9 mouse cellular contexts compared by ENCODE assay signal in genomic region chr17:24489265-24490030, GRCm38 (mm10). TPM values are rescaled to one million over a fixed set of nuclear protein-coding genes. Genes with fewer than 3 reads are reported as not detected.
DNase-seq lines count a peak whose midpoint lies in the region; ATAC-seq and TF ChIP-seq lines count a peak whose summit lies in the region.
"Had no signal": no experiment of that assay in that cellular context is flagged by ENCODE, and none has a peak within 500 bp of the region (broad histone marks: within the 10 kb centered on the region; RNA-seq: fewer than 3 reads in every experiment).

No protein-coding gene starts in this region.

- no peak for ATAC-seq in heart, postnatal 0 days (ENCODE audit: insufficient read depth, low read depth)
- ATAC-seq in forebrain, embryonic 14.5 days = peak; percentile 22
- no peak for ATAC-seq in liver, postnatal 0 days

- H3K36me3 ChIP-seq in heart, postnatal 0 days (replicated peaks; ENCODE audit: control insufficient read depth, insufficient read depth, low read length) = no peaks in the 10 kb centered on the region
- no peaks in the 10 kb centered on the region for H3K36me3 ChIP-seq in forebrain, embryonic 14.5 days (ENCODE audit: control insufficient read depth, insufficient read depth, low read length)
- no peaks in the 10 kb centered on the region for H3K36me3 ChIP-seq in liver, postnatal 0 days (replicated peaks; ENCODE audit: insufficient read depth, low read length)

- DNase-seq in heart, postnatal 0 days (ENCODE audit: low spot score) = no peak
- no peak for DNase-seq in heart, adult 9 months (ENCODE audit: low spot score in 2 of 2)
- no peak for DNase-seq in forebrain, embryonic 14.5 days (ENCODE audit: low spot score)
- no peak for DNase-seq in liver, postnatal 0 days
- DNase-seq in gastrocnemius, postnatal 25 days = no peak
- DNase-seq in urinary bladder, postnatal 25 days (ENCODE audit: low spot score) = no peak
- DNase-seq in yolk sac, embryonic 10.5 days (ENCODE audit: low spot score) = no peak

- H3K4me2 ChIP-seq in heart, postnatal 0 days (ENCODE audit: low read depth, low read length) = peak overlapping the region; percentile 97
- peak overlapping the region; percentile 82 for H3K4me2 ChIP-seq in forebrain, embryonic 14.5 days (ENCODE audit: low read length)
- H3K4me2 ChIP-seq in liver, postnatal 0 days (ENCODE audit: low read depth, low read length) = peak overlapping the region; percentile 81

- H3K27me3 ChIP-seq in heart, postnatal 0 days (ENCODE audit: control insufficient read depth, insufficient read depth, low read length) = peaks cover 34% of the 10 kb centered on the region
- H3K27me3 ChIP-seq in forebrain, embryonic 14.5 days (replicated peaks; ENCODE audit: control insufficient read depth, insufficient read depth, low read length) = no peaks in the 10 kb centered on the region
- H3K27me3 ChIP-seq in liver, postnatal 0 days (ENCODE audit: insufficient read depth, low read length) = peaks cover 38% of the 10 kb centered on the region

- H3K4me1 ChIP-seq in heart, postnatal 0 days (ENCODE audit: control insufficient read depth, insufficient read depth) = peaks cover 11% of the 10 kb centered on the region; the same call in 1 of the 2 replicates
- no peaks in the 10 kb centered on the region for H3K4me1 ChIP-seq in bone marrow macrophage, adult 2 months (ENCODE audit: control insufficient read depth, insufficient read depth, low read length)
- H3K4me1 ChIP-seq in forebrain, embryonic 14.5 days (ENCODE audit: control insufficient read depth, insufficient read depth, low read length) = peaks cover 26% of the 10 kb centered on the region
- peaks cover 10% of the 10 kb centered on the region for H3K4me1 ChIP-seq in liver, postnatal 0 days (ENCODE audit: insufficient read depth)

- no peak for TF ChIP-seq EP300 in heart, postnatal 0 days (IDR thresholded peaks at IDR 0.05; ENCODE audit: low read depth)
- TF ChIP-seq EP300 in liver, postnatal 0 days (IDR thresholded peaks at IDR 0.05; ENCODE audit: low read depth) = no peak

- WGBS in heart, postnatal 0 days = 29% methylated on average over 19 of the region's 19 CpGs
- 20% methylated on average over 19 of the region's 19 CpGs for WGBS in forebrain, embryonic 14.5 days
- WGBS in liver, postnatal 0 days (ENCODE audit: insufficient replicate concordance) = 29% methylated on average over 15 of the region's 19 CpGs

- TF ChIP-seq POLR2A in bone marrow macrophage, adult 2 months (IDR thresholded peaks at IDR 0.05; ENCODE audit: borderline replicate concordance, low read depth, low read length) = no peak

- TF ChIP-seq CTCF in heart, postnatal 0 days (IDR thresholded peaks at IDR 0.05; ENCODE audit: low read depth) = no peak
- no peak for TF ChIP-seq CTCF in bone marrow macrophage, adult 2 months (IDR thresholded peaks at IDR 0.05; ENCODE audit: low read depth, low read length)
- no peak for TF ChIP-seq CTCF in liver, postnatal 0 days (IDR thresholded peaks at IDR 0.05; ENCODE audit: low read depth)

- H3K27ac ChIP-seq in heart, postnatal 0 days (ENCODE audit: low read depth) = no peak overlapping the region
- H3K27ac ChIP-seq in bone marrow macrophage, adult 2 months (ENCODE audit: insufficient read depth, low read depth, low read length) = no peak overlapping the region
- peak overlapping the region; percentile 92 for H3K27ac ChIP-seq in forebrain, embryonic 14.5 days (ENCODE audit: low read depth, low read length)
- no peak overlapping the region for H3K27ac ChIP-seq in liver, postnatal 0 days (ENCODE audit: low read depth)
- H3K27ac ChIP-seq: macrophage had no signal

- no peaks in the 10 kb centered on the region for H3K9me3 ChIP-seq in heart, postnatal 0 days (replicated peaks; ENCODE audit: control insufficient read depth, low read length)
- no peaks in the 10 kb centered on the region for H3K9me3 ChIP-seq in forebrain, embryonic 14.5 days (replicated peaks; ENCODE audit: control insufficient read depth, low read length)
- H3K9me3 ChIP-seq in liver, postnatal 0 days (ENCODE audit: low read length) = no peaks in the 10 kb centered on the region

- peak overlapping the region; percentile 59 for H3K4me3 ChIP-seq in heart, postnatal 0 days (ENCODE audit: low read depth, low read length)
- peak overlapping the region; percentile 62; the same call in 1 of the 2 replicates for H3K4me3 ChIP-seq in bone marrow macrophage, adult 2 months (ENCODE audit: insufficient read depth, low read length)
- peak overlapping the region; percentile 87 for H3K4me3 ChIP-seq in forebrain, embryonic 14.5 days (ENCODE audit: low read depth, low read length)
- H3K4me3 ChIP-seq in liver, postnatal 0 days (ENCODE audit: low read depth, low read length) = peak overlapping the region; percentile 57

- peak overlapping the region; percentile 59 for H3K9ac ChIP-seq in heart, postnatal 0 days (replicated peaks; ENCODE audit: low read depth, low read length)
- peak overlapping the region; percentile 94 for H3K9ac ChIP-seq in forebrain, embryonic 14.5 days (ENCODE audit: low read length)
- no peak overlapping the region for H3K9ac ChIP-seq in liver, postnatal 0 days (replicated peaks)

RNA-seq across cellular contexts. Expression of gene Caskin1, which starts 1.0 kb away (rescaled TPM):
- total RNA-seq in heart, postnatal 0 days (2014; rRNA removed; ENCODE audit: low replicate concordance) = 0.11 TPM in 1 of 2 replicates, not detected in the other
- 0.14 TPM in 2 replicates for polyA plus RNA-seq in heart, postnatal 0 days (2015; fragmentation: Nextera tagmentation; extraction: Ambion mirVana)
- polyA plus RNA-seq in bone marrow macrophage, adult 2 months (2012; ENCODE audit: insufficient read depth, insufficient read length, missing spikeins) = 0.34 TPM in 1 of 2 replicates, not detected in the other
- polyA plus RNA-seq in forebrain, embryonic 14.5 days (2014; fragmentation: Nextera tagmentation; extraction: Ambion mirVana) = 9.1 and 14.6 TPM in 2 replicates
- polyA plus RNA-seq in liver, postnatal 0 days (2015; fragmentation: Nextera tagmentation; extraction: Ambion mirVana) = not detected in 2 replicates
- total RNA-seq in gastrocnemius, postnatal 25 days (2021) = under 1 TPM; 0.10 to 0.11 TPM
- polyA plus RNA-seq: macrophage had no signal

RNA-seq across cellular contexts. Expression of gene Mlst8, which starts 10.6 kb away (rescaled TPM):
- total RNA-seq in heart, postnatal 0 days (2014; rRNA removed; ENCODE audit: low replicate concordance) = 12.4 and 44.9 TPM in 2 replicates
- polyA plus RNA-seq in heart, postnatal 0 days (2015; fragmentation: Nextera tagmentation; extraction: Ambion mirVana) = 10.1 and 11.5 TPM in 2 replicates
- 14.8 and 16.0 TPM in 2 replicates for polyA plus RNA-seq in bone marrow macrophage, adult 2 months (2012; ENCODE audit: insufficient read depth, insufficient read length, missing spikeins)
- 31.8 and 37.2 TPM in 2 replicates for polyA plus RNA-seq in forebrain, embryonic 14.5 days (2014; fragmentation: Nextera tagmentation; extraction: Ambion mirVana)
- polyA plus RNA-seq in liver, postnatal 0 days (2015; fragmentation: Nextera tagmentation; extraction: Ambion mirVana) = 6.2 and 8.1 TPM in 2 replicates
- total RNA-seq in gastrocnemius, postnatal 25 days (2021) = 10 to 100 TPM; 10.5 to 11.7 TPM

RNA-seq across cellular contexts. Expression of gene Bricd5, which starts 15.8 kb away (rescaled TPM):
- not detected in 2 replicates for total RNA-seq in heart, postnatal 0 days (2014; rRNA removed; ENCODE audit: low replicate concordance)
- polyA plus RNA-seq in heart, postnatal 0 days (2015; fragmentation: Nextera tagmentation; extraction: Ambion mirVana) = not detected in 2 replicates
- not detected in 2 replicates for polyA plus RNA-seq in bone marrow macrophage, adult 2 months (2012; ENCODE audit: insufficient read depth, insufficient read length, missing spikeins)
- 0.38 and 1.3 TPM in 2 replicates for polyA plus RNA-seq in forebrain, embryonic 14.5 days (2014; fragmentation: Nextera tagmentation; extraction: Ambion mirVana)
- polyA plus RNA-seq in liver, postnatal 0 days (2015; fragmentation: Nextera tagmentation; extraction: Ambion mirVana) = not detected in 2 replicates
- not detected for total RNA-seq in gastrocnemius, postnatal 25 days (2021)
- polyA plus RNA-seq: macrophage had no signal

RNA-seq across cellular contexts. Expression of gene Pgp, which starts 19.3 kb away (rescaled TPM):
- total RNA-seq in heart, postnatal 0 days (2014; rRNA removed; ENCODE audit: low replicate concordance) = 48.4 and 62.3 TPM in 2 replicates
- polyA plus RNA-seq in heart, postnatal 0 days (2015; fragmentation: Nextera tagmentation; extraction: Ambion mirVana) = 65.8 and 70.6 TPM in 2 replicates
- 21.4 and 24.2 TPM in 2 replicates for polyA plus RNA-seq in bone marrow macrophage, adult 2 months (2012; ENCODE audit: insufficient read depth, insufficient read length, missing spikeins)
- polyA plus RNA-seq in forebrain, embryonic 14.5 days (2014; fragmentation: Nextera tagmentation; extraction: Ambion mirVana) = 54.7 and 56.5 TPM in 2 replicates
- 35.6 and 40.9 TPM in 2 replicates for polyA plus RNA-seq in liver, postnatal 0 days (2015; fragmentation: Nextera tagmentation; extraction: Ambion mirVana)
- total RNA-seq in gastrocnemius, postnatal 25 days (2021) = 10 to 100 TPM; 50.8 to 55.0 TPM

RNA-seq across cellular contexts. Expression of gene E4f1, which starts 19.3 kb away (rescaled TPM):
- total RNA-seq in heart, postnatal 0 days (2014; rRNA removed; ENCODE audit: low replicate concordance) = 19.6 and 20.6 TPM in 2 replicates
- polyA plus RNA-seq in heart, postnatal 0 days (2015; fragmentation: Nextera tagmentation; extraction: Ambion mirVana) = 14.0 and 17.8 TPM in 2 replicates
- 21.7 and 25.0 TPM in 2 replicates for polyA plus RNA-seq in bone marrow macrophage, adult 2 months (2012; ENCODE audit: insufficient read depth, insufficient read length, missing spikeins)
- polyA plus RNA-seq in forebrain, embryonic 14.5 days (2014; fragmentation: Nextera tagmentation; extraction: Ambion mirVana) = 8.3 and 16.9 TPM in 2 replicates
- 4.5 and 6.4 TPM in 2 replicates for polyA plus RNA-seq in liver, postnatal 0 days (2015; fragmentation: Nextera tagmentation; extraction: Ambion mirVana)
- total RNA-seq in gastrocnemius, postnatal 25 days (2021) = 10 to 100 TPM in 1 of 2 experiments, 1 to 10 TPM in 1; 9.4 to 10.2 TPM
